Mouse (Mus musculus) midbrain, embryonic 15.5 days (tissue): ENCODE data around the gene Glis3. TPM values are rescaled to one million over a fixed set of nuclear protein-coding genes. Genes with fewer than 3 reads are reported as not detected.

ENCODE experiments used
- ATAC-seq: fragments of 200-750 bp; cut with Nextera tagmentation; replicated peaks from 2 replicates; pipeline ENCODE4 v1.8.0; 2017; ENCODE audit warnings: moderate TSS enrichment
- H3K27ac ChIP-seq: fragments of 300-500 bp; sonication (generic); 2 replicates; pipeline ENCODE4 v1.5.1; 2015; ENCODE audit warnings: mild to moderate bottlenecking, inconsistent platforms
- H3K27me3 ChIP-seq: fragments of 300-500 bp; sonication (generic); replicated peaks from 2 replicates; pipeline ENCODE4 v1.6.1; 2015; ENCODE audit warnings: inconsistent platforms
- H3K36me3 ChIP-seq: fragments of 300-500 bp; sonication (generic); replicated peaks from 2 replicates; pipeline ENCODE4 v1.6.1; 2015; ENCODE audit warnings: inconsistent platforms
- H3K4me1 ChIP-seq: fragments of 300-500 bp; sonication (generic); 2 replicates; pipeline ENCODE4 v1.6.1; 2015; ENCODE audit warnings: inconsistent platforms
- H3K4me2 ChIP-seq: fragments of 300-500 bp; sonication (generic); 2 replicates; pipeline ENCODE4 v1.6.1; 2015; ENCODE audit warnings: inconsistent platforms, mild to moderate bottlenecking, moderate library complexity
- H3K4me3 ChIP-seq: fragments of 300-500 bp; sonication (generic); 2 replicates; pipeline ENCODE4 v1.5.1; 2015; ENCODE audit warnings: mild to moderate bottlenecking, inconsistent platforms
- H3K9ac ChIP-seq: fragments of 300-500 bp; sonication (generic); 2 replicates; pipeline ENCODE4 v1.6.1; 2015; ENCODE audit warnings: mild to moderate bottlenecking, inconsistent platforms
- H3K9me3 ChIP-seq: fragments of 300-500 bp; sonication (generic); 2 replicates; pipeline ENCODE4 v1.6.1; 2016; ENCODE audit warnings: inconsistent platforms
- WGBS: fragments of 180-500 bp; shearing (Covaris S2); methylation state at CpG from one replicate; pipeline ENCODE4 v1.1.7; 2015; ENCODE audit warnings: mixed read lengths; 5-methylcytosine and 5-hydroxymethylcytosine counted together
- polyA plus RNA-seq: library from polyadenylated mRNA; unstranded; fragments of >200 nt; fragmentation: Nextera tagmentation; extraction: Ambion mirVana; gene quantifications from 2 replicates; pipeline ENCODE4 v1.2.1, GENCODE M21; 2015

The Glis3 gene
- polyA plus RNA-seq, 1 experiment from 2014 or later, result 3.3 TPM

DNA sequence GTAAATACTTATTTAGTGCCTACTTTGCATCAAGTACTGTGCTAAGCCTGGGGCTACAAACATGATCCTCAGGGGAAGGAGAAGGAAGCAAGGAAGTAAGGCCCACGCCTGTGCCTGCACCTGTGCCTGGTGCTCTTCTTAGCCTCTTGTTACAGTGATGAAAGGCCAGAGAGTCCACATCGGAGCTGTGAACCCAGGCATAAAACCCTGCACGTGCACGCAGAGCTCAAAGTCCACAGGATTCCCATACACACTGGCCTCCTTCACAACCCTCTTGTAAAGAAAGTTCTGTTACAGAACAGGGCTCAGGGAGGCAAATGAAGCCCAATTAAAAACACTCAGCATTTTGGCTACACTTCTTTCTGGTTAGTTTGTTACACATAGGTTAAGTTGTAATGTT lies 398.5 kb downstream of the Glis3 start:
- Histone ChIP-seq H3K4me2 (no peak overlapping the region), H3K4me3 (no peak overlapping the region), H3K36me3 (no peaks in the 10 kb centered on the region), H3K4me1 (peaks cover 5% of the 10 kb centered on the region; the same call in 1 of the 2 replicates), H3K9me3 (no peaks in the 10 kb centered on the region), H3K9ac (no peak overlapping the region), H3K27me3 (no peaks in the 10 kb centered on the region), H3K27ac (no peak overlapping the region)
- WGBS, result 52% methylated on average over 4 of the region's 4 CpGs
- no peak for ATAC-seq

DNA sequence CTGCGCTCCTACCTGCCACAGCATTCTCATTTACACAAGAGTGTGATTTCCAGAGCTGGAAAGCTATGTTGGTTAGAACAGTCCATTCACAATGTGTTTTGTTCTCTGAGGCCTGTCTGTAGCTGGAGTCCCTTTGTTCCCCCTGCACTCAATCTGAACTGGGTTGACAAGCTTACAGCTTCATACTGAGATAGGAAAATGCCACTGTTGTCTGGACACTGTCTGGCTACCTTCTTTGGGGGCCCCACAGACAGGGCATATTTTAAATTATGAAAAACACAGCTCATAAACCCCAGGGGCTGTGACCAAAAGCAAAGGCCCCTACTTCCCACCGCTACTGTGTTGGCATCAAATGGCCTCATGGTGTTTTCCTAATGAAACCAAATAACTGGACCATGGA lies 402.8 kb downstream of the Glis3 start:
- Histone ChIP-seq H3K4me2 (no peak overlapping the region), H3K4me3 (no peak overlapping the region), H3K27ac (no peak overlapping the region), H3K9me3 (no peaks in the 10 kb centered on the region), H3K4me1 (peaks cover 5% of the 10 kb centered on the region; the same call in 1 of the 2 replicates), H3K9ac (no peak overlapping the region), H3K27me3 (no peaks in the 10 kb centered on the region), H3K36me3 (no peaks in the 10 kb centered on the region)
- WGBS, result 36% methylated on average over 2 of the region's 2 CpGs
- no peak for ATAC-seq

DNA sequence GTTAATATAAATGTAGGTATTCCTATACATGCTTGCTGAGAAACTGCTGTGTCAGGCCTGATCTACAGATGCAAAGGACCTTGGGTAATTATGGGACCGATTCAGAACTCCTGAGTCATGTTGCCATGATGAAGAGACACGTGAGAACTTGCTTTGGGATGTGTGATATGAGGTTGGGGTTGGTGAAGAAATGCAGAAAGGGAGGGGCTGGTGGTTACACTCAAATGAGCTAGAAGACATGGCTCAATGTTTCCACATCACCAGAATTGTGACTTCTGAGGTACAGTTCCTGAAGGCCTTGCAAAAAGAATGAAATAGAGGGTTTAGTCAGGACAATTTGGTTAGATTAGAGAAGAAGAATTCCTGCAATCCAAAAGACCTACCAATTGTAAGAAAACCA lies 405.4 kb downstream of the Glis3 start:
- no peak for ATAC-seq
- H3K27ac ChIP-seq, result no peak overlapping the region
- peaks cover 5% of the 10 kb centered on the region; the same call in 1 of the 2 replicates for H3K4me1 ChIP-seq
- H3K27me3 ChIP-seq, result no peaks in the 10 kb centered on the region
- H3K9ac ChIP-seq, result no peak overlapping the region
- no peaks in the 10 kb centered on the region for H3K36me3 ChIP-seq
- H3K4me3 ChIP-seq, result no peak overlapping the region
- no peak overlapping the region for H3K4me2 ChIP-seq
- WGBS, result 79% methylated on average over 2 of the region's 2 CpGs
- no peaks in the 10 kb centered on the region for H3K9me3 ChIP-seq

DNA sequence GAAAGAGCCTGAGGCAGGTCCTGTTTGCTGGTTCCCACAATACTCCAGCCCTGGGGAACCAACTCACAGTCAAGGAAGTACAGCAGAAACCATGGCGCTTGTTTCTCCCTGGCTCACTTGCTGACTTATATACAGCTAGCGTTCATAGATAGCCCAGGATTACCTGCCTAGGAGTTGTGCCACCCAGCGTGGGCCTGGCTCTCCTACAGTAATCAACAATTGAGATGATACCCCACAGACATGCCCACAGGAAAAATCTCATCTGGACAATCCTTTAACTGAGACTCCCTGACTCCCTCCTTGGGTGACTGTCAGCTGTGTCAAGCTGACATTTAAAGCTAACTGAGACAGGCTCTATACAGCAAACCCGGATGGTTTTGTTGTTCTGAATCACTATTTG lies 405.9 kb downstream of the Glis3 start:
- H3K36me3 ChIP-seq, result no peaks in the 10 kb centered on the region
- no peak overlapping the region for H3K4me2 ChIP-seq
- no peak overlapping the region for H3K9ac ChIP-seq
- peaks cover 5% of the 10 kb centered on the region; the same call in 1 of the 2 replicates for H3K4me1 ChIP-seq
- WGBS, result 90% methylated on average over 4 of the region's 4 CpGs
- H3K9me3 ChIP-seq, result no peaks in the 10 kb centered on the region
- H3K27me3 ChIP-seq, result no peaks in the 10 kb centered on the region
- H3K4me3 ChIP-seq, result no peak overlapping the region
- no peak for ATAC-seq
- H3K27ac ChIP-seq, result no peak overlapping the region

DNA sequence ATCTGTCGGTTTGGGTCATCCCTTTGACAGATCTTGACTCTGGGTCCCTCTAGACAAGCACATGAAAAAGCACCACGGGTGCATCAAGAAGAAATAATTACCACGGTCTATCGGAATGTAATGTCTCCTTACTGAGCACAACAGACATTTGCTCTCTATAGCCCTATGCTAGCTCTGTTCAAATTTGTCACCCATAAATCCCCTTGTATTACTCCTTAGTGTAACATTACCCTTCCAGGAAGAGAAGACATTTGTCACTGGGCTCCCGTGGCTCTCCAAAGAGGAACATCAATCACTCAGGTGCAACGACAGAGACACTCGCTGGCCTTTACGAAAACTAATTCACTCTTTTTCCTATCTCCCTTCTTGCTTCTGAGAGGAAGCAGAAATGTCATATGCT lies 413.0 kb downstream of the Glis3 start:
- Histone ChIP-seq H3K27me3 (no peaks in the 10 kb centered on the region), H3K36me3 (no peaks in the 10 kb centered on the region), H3K4me2 (no peak overlapping the region), H3K4me1 (no peaks in the 10 kb centered on the region), H3K4me3 (no peak overlapping the region), H3K9ac (no peak overlapping the region), H3K9me3 (no peaks in the 10 kb centered on the region), H3K27ac (no peak overlapping the region)
- WGBS, result 84% methylated on average over 8 of the region's 8 CpGs
- no peak for ATAC-seq

DNA sequence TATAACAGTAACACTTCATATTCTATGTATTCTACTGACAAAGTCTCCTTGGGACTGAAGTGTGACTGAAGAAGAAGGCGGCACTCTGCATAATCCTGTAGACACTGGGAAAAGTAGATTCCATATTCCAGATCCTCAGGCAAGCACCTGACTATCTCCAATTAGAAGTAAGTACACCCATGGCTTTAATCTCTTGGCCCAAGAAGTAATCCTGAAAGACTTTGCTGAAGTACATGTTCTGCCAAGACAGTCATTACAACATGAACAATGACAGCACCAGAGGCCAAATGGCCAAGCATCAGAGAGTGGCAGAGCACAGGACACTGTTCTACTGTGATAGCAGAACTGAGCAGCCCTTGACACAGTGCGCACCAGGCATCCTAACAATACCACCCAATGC lies 414.1 kb downstream of the Glis3 start:
- Histone ChIP-seq H3K9me3 (no peaks in the 10 kb centered on the region), H3K27me3 (no peaks in the 10 kb centered on the region), H3K4me2 (no peak overlapping the region), H3K36me3 (no peaks in the 10 kb centered on the region), H3K4me1 (no peaks in the 10 kb centered on the region), H3K4me3 (no peak overlapping the region), H3K27ac (no peak overlapping the region), H3K9ac (no peak overlapping the region)
- ATAC-seq, result no peak
- 94% methylated on average over 2 of the region's 2 CpGs for WGBS

DNA sequence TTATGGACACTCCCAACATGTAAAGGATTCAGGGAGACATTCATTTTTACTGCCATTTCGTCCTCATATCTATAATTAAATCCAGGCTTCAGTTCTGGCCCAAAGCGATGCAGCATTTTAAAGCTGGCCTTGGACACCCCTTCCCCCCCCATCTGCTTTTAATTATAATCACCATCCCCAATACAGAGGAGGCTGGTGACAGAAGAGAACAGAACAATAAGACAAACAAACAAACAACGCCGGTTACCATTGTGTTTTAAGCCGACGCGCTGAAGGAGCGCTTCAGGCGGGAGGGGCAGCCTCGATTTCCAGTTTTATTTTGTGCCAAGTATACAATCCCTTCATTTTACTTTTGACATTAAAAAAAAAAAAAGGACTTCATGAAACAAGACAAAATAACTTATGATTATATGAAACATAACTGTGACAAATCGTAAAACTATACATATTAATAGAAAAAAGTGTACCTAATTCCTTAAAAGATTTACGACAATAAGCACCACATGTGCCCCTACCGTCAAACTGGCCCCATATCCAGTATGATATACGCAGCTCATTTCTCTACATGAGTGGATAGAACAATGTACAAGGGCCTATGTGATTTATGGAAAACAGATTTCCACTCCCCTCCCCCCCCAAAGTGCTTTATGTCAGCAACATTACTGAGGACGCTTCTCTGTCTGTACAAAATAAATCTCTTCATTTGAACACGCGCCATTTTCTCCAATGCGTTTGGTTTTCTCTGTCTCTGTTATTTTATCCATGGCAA lies 420.8 kb downstream of the Glis3 start:
- H3K27ac ChIP-seq, result 0 out of 2 replicates have a peak overlapping the region, but pooled peaks have one; percentile 20
- 74% methylated on average over 18 of the region's 18 CpGs for WGBS
- H3K4me3 ChIP-seq, result no peak overlapping the region
- H3K27me3 ChIP-seq, result no peaks in the 10 kb centered on the region
- no peak overlapping the region for H3K9ac ChIP-seq
- H3K9me3 ChIP-seq, result no peaks in the 10 kb centered on the region
- no peaks in the 10 kb centered on the region for H3K4me1 ChIP-seq
- ATAC-seq, result no peak
- H3K4me2 ChIP-seq, result no peak overlapping the region
- no peaks in the 10 kb centered on the region for H3K36me3 ChIP-seq

DNA sequence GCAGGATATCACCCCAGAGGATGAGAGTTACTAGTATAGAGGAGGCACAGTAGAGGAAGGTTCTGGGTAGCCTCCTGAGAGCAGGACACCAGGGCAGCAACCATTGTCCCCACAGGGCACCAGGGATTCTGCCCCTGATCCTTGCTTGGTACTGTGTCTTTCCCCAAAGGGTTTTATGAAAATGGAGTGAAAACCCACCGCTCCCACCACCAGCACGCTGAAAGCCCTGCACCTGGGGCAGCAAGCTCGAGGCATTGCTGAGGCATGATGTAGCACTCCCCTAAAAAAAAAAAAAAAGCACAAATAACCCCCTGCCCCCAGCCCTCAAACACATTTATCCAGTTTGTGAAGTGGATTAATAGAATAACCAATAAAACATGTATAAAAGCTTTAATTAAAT lies 421.4 kb downstream of the Glis3 start:
- Histone ChIP-seq H3K27ac (no peak overlapping the region), H3K4me1 (no peaks in the 10 kb centered on the region), H3K4me2 (no peak overlapping the region), H3K9ac (no peak overlapping the region), H3K27me3 (no peaks in the 10 kb centered on the region), H3K9me3 (no peaks in the 10 kb centered on the region), H3K36me3 (no peaks in the 10 kb centered on the region), H3K4me3 (no peak overlapping the region)
- WGBS, result 56% methylated on average over 3 of the region's 3 CpGs
- no peak for ATAC-seq

DNA sequence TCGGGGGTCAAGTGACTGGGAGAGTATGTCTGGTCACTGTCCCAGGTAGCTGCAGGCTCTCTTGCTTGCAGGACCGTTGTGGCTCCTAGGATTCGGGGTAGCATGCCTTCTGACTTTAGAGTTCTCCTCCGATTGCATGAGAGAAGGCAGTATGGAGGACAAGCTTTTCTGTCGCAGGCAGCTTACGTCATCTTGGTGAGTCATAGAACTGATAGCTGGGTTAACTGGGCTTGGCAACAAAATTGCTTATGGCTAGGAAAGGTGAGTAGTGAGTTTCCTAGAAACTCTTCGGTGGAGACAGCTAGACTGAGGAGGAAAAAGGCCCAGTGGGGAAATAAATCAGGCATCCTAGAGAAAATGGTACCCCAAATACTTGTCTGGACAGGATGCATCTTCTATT lies 432.5 kb downstream of the Glis3 start:
- Histone ChIP-seq H3K9me3 (no peaks in the 10 kb centered on the region), H3K4me1 (no peaks in the 10 kb centered on the region), H3K4me2 (no peak overlapping the region), H3K36me3 (no peaks in the 10 kb centered on the region), H3K27ac (no peak overlapping the region), H3K27me3 (no peaks in the 10 kb centered on the region), H3K4me3 (no peak overlapping the region), H3K9ac (no peak overlapping the region)
- ATAC-seq, result no peak
- whole genome bisulfite sequencing, result 93% methylated on average over 7 of the region's 7 CpGs

DNA sequence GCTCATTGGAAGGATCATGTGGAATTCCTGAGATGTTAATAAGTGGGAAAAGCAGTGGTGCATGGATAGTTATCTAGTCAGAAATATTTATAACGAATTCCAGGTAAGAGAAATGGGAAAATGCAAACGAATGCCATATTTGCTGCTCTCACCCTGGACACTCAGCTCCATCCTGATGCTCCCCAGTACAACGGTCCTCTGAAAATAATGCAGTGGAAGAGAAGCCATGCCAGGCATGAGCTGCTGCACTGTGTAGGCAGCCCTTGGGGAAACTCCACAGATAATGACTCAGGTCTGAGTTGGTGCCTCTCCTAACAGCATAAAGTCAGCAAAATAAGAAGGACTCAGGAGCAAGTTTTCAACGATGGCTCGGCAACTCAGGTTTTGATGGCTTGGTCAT lies 433.7 kb downstream of the Glis3 start:
- WGBS, result 89% methylated on average over 5 of the region's 5 CpGs
- H3K4me3 ChIP-seq, result no peak overlapping the region
- H3K27ac ChIP-seq, result no peak overlapping the region
- H3K4me2 ChIP-seq, result no peak overlapping the region
- no peak for ATAC-seq
- H3K36me3 ChIP-seq, result no peaks in the 10 kb centered on the region
- no peaks in the 10 kb centered on the region for H3K27me3 ChIP-seq
- H3K4me1 ChIP-seq, result no peaks in the 10 kb centered on the region
- no peaks in the 10 kb centered on the region for H3K9me3 ChIP-seq
- H3K9ac ChIP-seq, result no peak overlapping the region

DNA sequence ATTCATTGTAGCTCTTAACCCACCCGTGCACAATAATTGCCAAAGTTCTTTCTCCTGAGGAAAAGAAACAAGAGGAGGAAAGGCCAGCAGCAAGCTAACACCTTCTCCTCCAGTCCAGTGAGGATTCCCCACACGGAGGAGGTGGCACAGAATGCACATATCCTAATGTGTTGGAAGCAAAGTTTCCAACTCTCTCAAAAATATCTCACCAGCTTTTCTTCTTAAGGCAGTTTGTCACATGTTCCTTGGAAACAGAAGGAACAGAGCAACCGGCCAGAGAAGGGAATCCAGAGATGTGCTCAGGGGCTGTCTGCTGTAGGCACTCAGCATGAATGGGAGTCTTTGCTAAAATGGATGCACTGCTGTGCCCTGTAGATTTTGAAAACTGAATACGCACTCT lies 441.8 kb downstream of the Glis3 start:
- ATAC-seq, result no peak
- no peak overlapping the region for H3K9ac ChIP-seq
- 82% methylated on average over 4 of the region's 4 CpGs for WGBS
- H3K4me1 ChIP-seq, result no peaks in the 10 kb centered on the region
- H3K4me2 ChIP-seq, result no peak overlapping the region
- H3K27ac ChIP-seq, result no peak overlapping the region
- H3K27me3 ChIP-seq, result no peaks in the 10 kb centered on the region
- no peak overlapping the region for H3K4me3 ChIP-seq
- H3K36me3 ChIP-seq, result no peaks in the 10 kb centered on the region
- H3K9me3 ChIP-seq, result no peaks in the 10 kb centered on the region

DNA sequence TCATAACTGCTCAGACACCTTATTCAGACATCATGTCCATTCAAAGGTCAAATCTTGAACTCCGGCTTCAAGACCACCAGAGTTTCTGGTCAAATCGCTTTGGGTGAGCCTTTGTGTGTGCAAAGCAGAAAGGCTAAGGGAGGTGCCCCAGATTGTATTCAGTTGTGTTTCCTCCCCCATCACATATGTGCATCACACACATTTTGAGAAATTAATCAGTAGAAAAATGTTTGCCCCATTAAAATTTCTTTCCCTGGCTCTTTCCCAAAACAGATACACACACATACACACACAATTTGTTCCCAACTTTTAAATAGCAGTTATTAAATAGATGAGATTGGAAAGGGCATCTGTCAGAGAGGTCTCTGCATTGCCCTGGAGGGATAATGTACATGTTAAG lies 442.3 kb downstream of the Glis3 start:
- no peak for ATAC-seq
- Histone ChIP-seq H3K36me3 (no peaks in the 10 kb centered on the region), H3K4me3 (no peak overlapping the region), H3K4me2 (no peak overlapping the region), H3K9me3 (no peaks in the 10 kb centered on the region), H3K27me3 (no peaks in the 10 kb centered on the region), H3K9ac (no peak overlapping the region), H3K4me1 (no peaks in the 10 kb centered on the region), H3K27ac (no peak overlapping the region)
- 96% methylated on average over 2 of the region's 2 CpGs for WGBS

DNA sequence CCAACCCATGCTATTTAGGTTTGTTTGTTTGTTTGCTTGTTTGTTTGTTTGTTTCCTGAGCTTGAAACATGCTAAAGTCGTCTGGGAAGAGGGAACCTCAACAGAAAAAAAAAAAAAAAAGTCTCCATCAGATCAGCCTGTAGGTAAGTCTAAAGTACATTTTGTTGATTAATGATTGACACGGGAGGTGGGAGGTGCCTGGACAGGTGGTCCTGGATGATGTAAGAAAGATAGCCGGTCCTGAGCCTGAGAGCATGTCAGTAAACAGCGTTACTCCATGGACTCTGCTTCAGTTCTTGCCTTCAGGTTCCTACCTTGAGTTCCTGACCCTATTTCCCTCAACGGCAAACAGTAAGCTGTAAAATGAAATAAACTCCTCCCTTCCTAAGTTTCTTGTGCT lies 444.3 kb downstream of the Glis3 start:
- Histone ChIP-seq H3K9me3 (no peaks in the 10 kb centered on the region), H3K27ac (no peak overlapping the region), H3K4me1 (no peaks in the 10 kb centered on the region), H3K27me3 (no peaks in the 10 kb centered on the region), H3K4me3 (no peak overlapping the region), H3K36me3 (no peaks in the 10 kb centered on the region), H3K9ac (no peak overlapping the region), H3K4me2 (no peak overlapping the region)
- 86% methylated on average over 5 of the region's 5 CpGs for WGBS
- no peak for ATAC-seq
